Mouse (Mus musculus): ENCODE results near the gene Prom1.

- TF ChIP-seq POLR2A (IDR thresholded peaks at IDR 0.05; ENCODE audit: low read depth, low read length) (no peak), CTCF (IDR thresholded peaks at IDR 0.05; ENCODE audit: borderline replicate concordance, insufficient read depth, low read length) (no peak)
These were observed 11.3 kb upstream of the Prom1 start for GRCm38 (mm10) chr5:44113138-44113537.
